Mouse (Mus musculus): ENCODE results near the gene Kbtbd4. TPM values are rescaled to one million over a fixed set of nuclear protein-coding genes. Genes with fewer than 3 reads are reported as not detected.
"Not testable (repeated sequence)": the region's sequence is repeated elsewhere in the genome, so short reads cannot be mapped to it uniquely, and the experiment has no call there.

Kbtbd4 gene
- polyA plus RNA-seq, 1 experiment from 2014 or later, result 32.5 TPM

- Histone ChIP-seq H3K9ac (no peak overlapping the region), H3K27ac (ENCODE audit: low read depth) (no peak overlapping the region), H3K27me3 (ENCODE audit: insufficient read depth, low read length) (peaks cover 56% of the 10 kb centered on the region), H3K36me3 (ENCODE audit: insufficient read depth) (no peaks in the 10 kb centered on the region), H3K4me2 (peak overlapping the region; percentile 67; the same call in 1 of the 2 replicates), H3K4me3 (ENCODE audit: low read depth, low read length) (peak overlapping the region; percentile 43), H3K9me3 (ENCODE audit: low read depth, low read length) (no peaks in the 10 kb centered on the region), H3K4me1 (ENCODE audit: insufficient read depth) (no peaks in the 10 kb centered on the region; the same call in 1 of the 2 replicates)
- no peak for TF ChIP-seq CTCF (IDR thresholded peaks at IDR 0.05; ENCODE audit: low read depth)
- DNase-seq (no peak), ATAC-seq (ENCODE audit: insufficient read depth) (no peak)
- 29% methylated on average over 6 of the region's 6 CpGs for WGBS
Measured at GRCm38 (mm10) chr2:90886436-90886835, 18.1 kb upstream of the Kbtbd4 start.

- Histone ChIP-seq H3K36me3 (ENCODE audit: insufficient read depth) (no peaks in the 10 kb centered on the region), H3K4me3 (ENCODE audit: low read depth, low read length) (no peak overlapping the region), H3K4me2 (no peak overlapping the region), H3K27me3 (ENCODE audit: insufficient read depth, low read length) (peaks cover 56% of the 10 kb centered on the region), H3K9me3 (ENCODE audit: low read depth, low read length) (no peaks in the 10 kb centered on the region), H3K27ac (ENCODE audit: low read depth) (no peak overlapping the region), H3K4me1 (ENCODE audit: insufficient read depth) (no peaks in the 10 kb centered on the region; the same call in 1 of the 2 replicates), H3K9ac (no peak overlapping the region)
- 59% methylated on average over 5 of the region's 5 CpGs for WGBS
- DNase-seq (no peak), ATAC-seq (ENCODE audit: insufficient read depth) (no peak)
- TF ChIP-seq CTCF (IDR thresholded peaks at IDR 0.05; ENCODE audit: low read depth), result no peak
Measured at GRCm38 (mm10) chr2:90887627-90888026, 16.9 kb upstream of the Kbtbd4 start.

GRCm38 (mm10) chr2:90889550-90890548 lies 14.7 kb upstream of the Kbtbd4 start:
- 3% methylated on average over 128 of the region's 133 CpGs for WGBS
- H3K27me3 ChIP-seq (ENCODE audit: insufficient read depth, low read length), result peaks cover 53% of the 10 kb centered on the region
- H3K4me1 ChIP-seq (ENCODE audit: insufficient read depth), result no peaks in the 10 kb centered on the region; the same call in 1 of the 2 replicates
- H3K4me2 ChIP-seq, result peak overlapping the region; percentile 83
- H3K4me3 ChIP-seq (ENCODE audit: low read depth, low read length), result peak overlapping the region; percentile 56
- TF ChIP-seq CTCF (IDR thresholded peaks at IDR 0.05; ENCODE audit: low read depth), result no peak
- H3K27ac ChIP-seq (ENCODE audit: low read depth), result no peak overlapping the region
- peak; percentile 73 for DNase-seq
- peaks cover 17% of the 10 kb centered on the region for H3K36me3 ChIP-seq (ENCODE audit: insufficient read depth)
- H3K9ac ChIP-seq, result peak overlapping the region; percentile 52
- no peaks in the 10 kb centered on the region for H3K9me3 ChIP-seq (ENCODE audit: low read depth, low read length)
- peak; percentile 74 for ATAC-seq (ENCODE audit: insufficient read depth)

GRCm38 (mm10) chr2:90893673-90894298 lies 10.8 kb upstream of the Kbtbd4 start:
- no peak overlapping the region for H3K9ac ChIP-seq
- ATAC-seq (ENCODE audit: insufficient read depth) (no peak), DNase-seq (no peak)
- no peak overlapping the region for H3K4me2 ChIP-seq
- H3K36me3 ChIP-seq (ENCODE audit: insufficient read depth), result peaks cover 55% of the 10 kb centered on the region
- H3K9me3 ChIP-seq (ENCODE audit: low read depth, low read length), result no peaks in the 10 kb centered on the region
- no peak for TF ChIP-seq CTCF (IDR thresholded peaks at IDR 0.05; ENCODE audit: low read depth)
- 82% methylated on average over 6 of the region's 6 CpGs for WGBS
- peaks cover 14% of the 10 kb centered on the region for H3K27me3 ChIP-seq (ENCODE audit: insufficient read depth, low read length)
- no peaks in the 10 kb centered on the region; the same call in 1 of the 2 replicates for H3K4me1 ChIP-seq (ENCODE audit: insufficient read depth)
- no peak overlapping the region for H3K4me3 ChIP-seq (ENCODE audit: low read depth, low read length)
- no peak overlapping the region for H3K27ac ChIP-seq (ENCODE audit: low read depth)

GRCm38 (mm10) chr2:90894299-90894677 lies 10.3 kb upstream of the Kbtbd4 start:
- not testable (repeated sequence) for DNase-seq; H3K9ac ChIP-seq; H3K4me1 ChIP-seq (ENCODE audit: insufficient read depth); H3K4me2 ChIP-seq; H3K27me3 ChIP-seq (ENCODE audit: insufficient read depth, low read length); H3K27ac ChIP-seq (ENCODE audit: low read depth); ATAC-seq (ENCODE audit: insufficient read depth); H3K4me3 ChIP-seq (ENCODE audit: low read depth, low read length); H3K9me3 ChIP-seq (ENCODE audit: low read depth, low read length)
- 95% methylated on average over 3 of the region's 3 CpGs for WGBS
- peaks cover 59% of the 10 kb centered on the region for H3K36me3 ChIP-seq (ENCODE audit: insufficient read depth)

GRCm38 (mm10) chr2:90903398-90903797 lies 1.1 kb upstream of the Kbtbd4 start:
- H3K27ac ChIP-seq (ENCODE audit: low read depth), result no peak overlapping the region
- WGBS, result 74% methylated on average over 2 of the region's 2 CpGs

GRCm38 (mm10) chr2:90904856-90905224 lies 300 bp downstream of the Kbtbd4 start:
- peak overlapping the region; percentile 74 for H3K4me2 ChIP-seq
- H3K27ac ChIP-seq (ENCODE audit: low read depth), result peak overlapping the region; percentile 95
- H3K9ac ChIP-seq, result peak overlapping the region; percentile 95
- no peaks in the 10 kb centered on the region for H3K9me3 ChIP-seq (ENCODE audit: low read depth, low read length)
- 0% methylated on average over 21 of the region's 21 CpGs for WGBS
- TF ChIP-seq CTCF (IDR thresholded peaks at IDR 0.05; ENCODE audit: low read depth), result no peak
- DNase-seq (no peak), ATAC-seq (ENCODE audit: insufficient read depth) (peak; percentile 71)
- H3K4me3 ChIP-seq (ENCODE audit: low read depth, low read length), result peak overlapping the region; percentile 93
- no peaks in the 10 kb centered on the region for H3K27me3 ChIP-seq (ENCODE audit: insufficient read depth, low read length)
- peaks cover 5% of the 10 kb centered on the region; the same call in 1 of the 2 replicates for H3K4me1 ChIP-seq (ENCODE audit: insufficient read depth)
- H3K36me3 ChIP-seq (ENCODE audit: insufficient read depth), result peaks cover 59% of the 10 kb centered on the region

More at GRCm38 (mm10) chr2:90903398-90903797, 1.1 kb upstream of the Kbtbd4 start:
- peak overlapping the region; percentile 74 for H3K4me2 ChIP-seq
- H3K27me3 ChIP-seq (ENCODE audit: insufficient read depth, low read length), result no peaks in the 10 kb centered on the region
- H3K36me3 ChIP-seq (ENCODE audit: insufficient read depth), result peaks cover 53% of the 10 kb centered on the region
- peak overlapping the region; percentile 95 for H3K9ac ChIP-seq
- DNase-seq, result peak; percentile 25
- no peak for ATAC-seq (ENCODE audit: insufficient read depth)
- peaks cover 5% of the 10 kb centered on the region; the same call in 1 of the 2 replicates for H3K4me1 ChIP-seq (ENCODE audit: insufficient read depth)
- no peak for TF ChIP-seq CTCF (IDR thresholded peaks at IDR 0.05; ENCODE audit: low read depth)
- H3K9me3 ChIP-seq (ENCODE audit: low read depth, low read length), result no peaks in the 10 kb centered on the region
- peak overlapping the region; percentile 93 for H3K4me3 ChIP-seq (ENCODE audit: low read depth, low read length)
